Mouse (Mus musculus): ENCODE data around the gene Nos2.

GRCm38 (mm10) chr11:78985505-78985904, 64.9 kb downstream of the Nos2 start:
- TF ChIP-seq EP300 (IDR thresholded peaks at IDR 0.05), result no peak
- no peak for TF ChIP-seq CTCF (IDR thresholded peaks at IDR 0.05)
